Mouse (Mus musculus) midbrain, embryonic 13.5 days (tissue): ENCODE data around the gene Timp3. TPM values are rescaled to one million over a fixed set of nuclear protein-coding genes. Genes with fewer than 3 reads are reported as not detected.
"Not testable (repeated sequence)": the region's sequence is repeated elsewhere in the genome, so short reads cannot be mapped to it uniquely, and the experiment has no call there.

ENCODE experiments used
- ATAC-seq: fragments of 200-750 bp; cut with Nextera tagmentation; 2 replicates; pipeline ENCODE4 v1.8.0; 2017; ENCODE audit warnings: mild to moderate bottlenecking, moderate TSS enrichment, moderate library complexity
- H3K27ac ChIP-seq: fragments of 300-500 bp; sonication (generic); 2 replicates; pipeline ENCODE4 v1.5.1; 2015; ENCODE audit warnings: inconsistent platforms, mild to moderate bottlenecking, moderate library complexity
- H3K27me3 ChIP-seq: fragments of 300-500 bp; sonication (generic); 2 replicates; pipeline ENCODE4 v1.6.1; 2015; ENCODE audit warnings: mild to moderate bottlenecking, inconsistent platforms
- H3K36me3 ChIP-seq: fragments of 300-500 bp; sonication (generic); 2 replicates; pipeline ENCODE4 v1.6.1; 2015; ENCODE audit warnings: mild to moderate bottlenecking, inconsistent platforms
- H3K4me1 ChIP-seq: fragments of 300-500 bp; sonication (generic); replicated peaks from 2 replicates; pipeline ENCODE4 v1.6.1; 2015; ENCODE audit warnings: inconsistent platforms
- H3K4me2 ChIP-seq: fragments of 300-500 bp; sonication (generic); replicated peaks from 2 replicates; pipeline ENCODE4 v1.6.1; 2015; ENCODE audit warnings: moderate library complexity, mild to moderate bottlenecking, inconsistent platforms
- H3K4me3 ChIP-seq: fragments of 300-500 bp; sonication (generic); replicated peaks from 2 replicates; pipeline ENCODE4 v1.5.1; 2015; ENCODE audit warnings: mild to moderate bottlenecking, inconsistent platforms
- H3K9ac ChIP-seq: fragments of 300-500 bp; sonication (generic); replicated peaks from 2 replicates; pipeline ENCODE4 v1.6.1; 2015; ENCODE audit warnings: mild to moderate bottlenecking, inconsistent platforms
- H3K9me3 ChIP-seq: fragments of 300-500 bp; sonication (generic); 2 replicates; pipeline ENCODE4 v1.6.1; 2016; ENCODE audit warnings: mild to moderate bottlenecking, inconsistent platforms
- WGBS: fragments of 180-500 bp; shearing (Covaris S2); methylation state at CpG from one replicate; pipeline ENCODE4 v1.1.7; 2015; 5-methylcytosine and 5-hydroxymethylcytosine counted together
- polyA plus RNA-seq: library from polyadenylated mRNA; unstranded; fragments of >200 nt; fragmentation: Nextera tagmentation; extraction: Ambion mirVana; gene quantifications from 2 replicates; pipeline ENCODE4 v1.2.1, GENCODE M21; 2015

The Timp3 gene
- polyA plus RNA-seq, 1 experiment from 2014 or later: 19.9 TPM

- H3K4me3 ChIP-seq: no peak overlapping the region
- no peak overlapping the region for H3K4me2 ChIP-seq
- 84% methylated on average over 8 of the region's 8 CpGs for WGBS
- ATAC-seq: no peak
- no peak overlapping the region for H3K27ac ChIP-seq
- H3K27me3 ChIP-seq: no peaks in the 10 kb centered on the region
- no peaks in the 10 kb centered on the region for H3K9me3 ChIP-seq
- no peaks in the 10 kb centered on the region for H3K36me3 ChIP-seq
- no peak overlapping the region for H3K9ac ChIP-seq
- no peaks in the 10 kb centered on the region for H3K4me1 ChIP-seq
These were observed 63.6 kb downstream of the Timp3 start for GRCm38 (mm10) chr10:86363669-86364309.

GRCm38 (mm10) chr10:86365632-86366092 lies 65.5 kb downstream of the Timp3 start:
- Histone ChIP-seq H3K4me3 (no peak overlapping the region), H3K4me2 (no peak overlapping the region), H3K9ac (no peak overlapping the region), H3K9me3 (no peaks in the 10 kb centered on the region), H3K27ac (no peak overlapping the region), H3K27me3 (no peaks in the 10 kb centered on the region), H3K36me3 (no peaks in the 10 kb centered on the region), H3K4me1 (no peaks in the 10 kb centered on the region)
- peak; percentile 50; the same call in 1 of the 2 replicates for ATAC-seq
- 62% methylated on average over 5 of the region's 5 CpGs for WGBS

DNA sequence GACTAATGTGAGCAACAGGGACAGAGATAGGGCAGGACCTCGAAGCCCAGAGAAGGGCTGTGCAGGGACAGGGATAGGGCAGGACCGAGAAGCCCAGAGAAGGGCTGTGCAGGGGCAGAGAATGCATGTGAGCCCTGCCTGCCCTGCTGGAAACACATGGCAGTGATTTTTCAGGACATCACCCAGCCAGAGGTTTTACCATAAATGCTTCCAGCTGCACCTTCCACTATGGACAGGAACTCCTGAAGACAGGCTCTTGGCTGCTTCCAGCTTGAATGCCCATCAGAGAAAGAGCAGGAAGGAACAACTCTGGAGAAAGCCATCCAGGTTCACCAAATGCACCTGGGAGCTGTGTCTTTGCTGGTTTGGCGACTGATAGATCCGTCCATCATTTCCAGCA lies 67.2 kb downstream of the Timp3 start:
- H3K27ac ChIP-seq: no peak overlapping the region
- H3K9me3 ChIP-seq: no peaks in the 10 kb centered on the region
- WGBS: 87% methylated on average over 4 of the region's 4 CpGs
- H3K27me3 ChIP-seq: no peaks in the 10 kb centered on the region
- no peak overlapping the region for H3K4me2 ChIP-seq
- H3K36me3 ChIP-seq: no peaks in the 10 kb centered on the region
- no peak overlapping the region for H3K4me3 ChIP-seq
- no peak overlapping the region for H3K9ac ChIP-seq
- no peak for ATAC-seq
- H3K4me1 ChIP-seq: no peaks in the 10 kb centered on the region

- no peaks in the 10 kb centered on the region for H3K4me1 ChIP-seq
- no peak overlapping the region for H3K27ac ChIP-seq
These were observed 68.6 kb downstream of the Timp3 start for GRCm38 (mm10) chr10:86368811-86369210.

GRCm38 (mm10) chr10:86369346-86369745 lies 69.2 kb downstream of the Timp3 start:
- Histone ChIP-seq H3K36me3 (no peaks in the 10 kb centered on the region), H3K27me3 (no peaks in the 10 kb centered on the region), H3K4me1 (no peaks in the 10 kb centered on the region)

More at GRCm38 (mm10) chr10:86368811-86369210, 68.6 kb downstream of the Timp3 start:
- Histone ChIP-seq H3K4me3 (no peak overlapping the region), H3K4me2 (no peak overlapping the region), H3K36me3 (no peaks in the 10 kb centered on the region), H3K9me3 (no peaks in the 10 kb centered on the region), H3K9ac (no peak overlapping the region), H3K27me3 (no peaks in the 10 kb centered on the region)
- ATAC-seq: no peak
- 93% methylated on average over 12 of the region's 12 CpGs for WGBS

GRCm38 (mm10) chr10:86371561-86371960 lies 71.4 kb downstream of the Timp3 start:
- no peak overlapping the region for H3K9ac ChIP-seq
- H3K27me3 ChIP-seq: no peaks in the 10 kb centered on the region
- H3K36me3 ChIP-seq: no peaks in the 10 kb centered on the region
- no peak overlapping the region for H3K27ac ChIP-seq
- no peak for ATAC-seq
- no peaks in the 10 kb centered on the region for H3K9me3 ChIP-seq
- H3K4me3 ChIP-seq: no peak overlapping the region
- H3K4me1 ChIP-seq: no peaks in the 10 kb centered on the region
- H3K4me2 ChIP-seq: no peak overlapping the region

More at GRCm38 (mm10) chr10:86369346-86369745, 69.2 kb downstream of the Timp3 start:
- ATAC-seq: no peak
- WGBS: 85% methylated on average over 4 of the region's 4 CpGs
- Histone ChIP-seq H3K9ac (no peak overlapping the region), H3K27ac (no peak overlapping the region), H3K4me2 (no peak overlapping the region), H3K9me3 (no peaks in the 10 kb centered on the region), H3K4me3 (no peak overlapping the region)

- Histone ChIP-seq H3K27ac (no peak overlapping the region), H3K4me1 (no peaks in the 10 kb centered on the region), H3K4me2 (no peak overlapping the region), H3K9ac (no peak overlapping the region), H3K9me3 (no peaks in the 10 kb centered on the region), H3K4me3 (no peak overlapping the region), H3K36me3 (no peaks in the 10 kb centered on the region), H3K27me3 (no peaks in the 10 kb centered on the region)
- 87% methylated on average over 2 of the region's 2 CpGs for WGBS
- no peak for ATAC-seq
These were observed 73.9 kb downstream of the Timp3 start for GRCm38 (mm10) chr10:86374061-86374460.

DNA sequence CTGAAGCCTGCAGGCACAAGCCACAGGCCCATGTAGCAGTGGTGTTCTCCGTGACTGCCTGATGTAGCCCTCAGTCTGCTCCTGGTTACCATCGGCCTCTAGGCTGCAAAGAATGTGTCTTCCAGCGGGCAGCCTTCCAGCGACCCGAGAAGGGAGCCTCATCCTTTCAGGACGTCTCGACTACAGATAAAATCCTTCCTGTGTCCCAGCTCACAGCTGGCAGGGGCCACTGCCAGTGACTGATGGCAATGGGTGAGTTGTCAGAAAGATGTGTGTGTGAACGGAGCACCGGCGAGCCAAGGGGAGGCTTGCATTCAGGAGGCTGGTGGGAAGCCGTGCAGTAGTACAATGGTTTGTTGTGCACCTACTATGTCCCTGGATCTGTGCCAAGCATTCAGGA lies 75.7 kb downstream of the Timp3 start:
- 76% methylated on average over 11 of the region's 11 CpGs for WGBS
- Histone ChIP-seq H3K4me3 (no peak overlapping the region), H3K4me2 (no peak overlapping the region), H3K9ac (no peak overlapping the region), H3K9me3 (no peaks in the 10 kb centered on the region), H3K27me3 (no peaks in the 10 kb centered on the region), H3K27ac (no peak overlapping the region), H3K36me3 (no peaks in the 10 kb centered on the region), H3K4me1 (no peaks in the 10 kb centered on the region)
- ATAC-seq: peak; percentile 63; the same call in 1 of the 2 replicates

- ATAC-seq: peak; percentile 88
- no peaks in the 10 kb centered on the region for H3K9me3 ChIP-seq
- H3K36me3 ChIP-seq: no peaks in the 10 kb centered on the region
- H3K4me1 ChIP-seq: no peaks in the 10 kb centered on the region
- no peak overlapping the region for H3K4me2 ChIP-seq
- H3K4me3 ChIP-seq: no peak overlapping the region
- H3K27me3 ChIP-seq: no peaks in the 10 kb centered on the region
- no peak overlapping the region for H3K9ac ChIP-seq
- H3K27ac ChIP-seq: no peak overlapping the region; the same call in 1 of the 2 replicates
- WGBS: 67% methylated on average over 8 of the region's 8 CpGs
These were observed 76.4 kb downstream of the Timp3 start for GRCm38 (mm10) chr10:86376392-86377185.

- not testable (repeated sequence) for H3K4me2 ChIP-seq, H3K4me1 ChIP-seq, H3K4me3 ChIP-seq, H3K27me3 ChIP-seq, ATAC-seq, H3K9me3 ChIP-seq, H3K9ac ChIP-seq, H3K36me3 ChIP-seq, H3K27ac ChIP-seq
- 87% methylated on average over 2 of the region's 2 CpGs for WGBS
These were observed 78.6 kb downstream of the Timp3 start for GRCm38 (mm10) chr10:86378803-86379202.

- Histone ChIP-seq H3K9me3 (no peaks in the 10 kb centered on the region), H3K27me3 (no peaks in the 10 kb centered on the region), H3K27ac (no peak overlapping the region), H3K36me3 (no peaks in the 10 kb centered on the region), H3K4me2 (no peak overlapping the region), H3K4me3 (no peak overlapping the region), H3K9ac (no peak overlapping the region), H3K4me1 (no peaks in the 10 kb centered on the region)
- no peak for ATAC-seq
- WGBS: 92% methylated on average over 2 of the region's 2 CpGs
These were observed 80.5 kb downstream of the Timp3 start for GRCm38 (mm10) chr10:86380626-86381025.

- WGBS: 79% methylated on average over 9 of the region's 9 CpGs
- no peak for ATAC-seq
- Histone ChIP-seq H3K27ac (no peak overlapping the region), H3K9me3 (no peaks in the 10 kb centered on the region), H3K27me3 (no peaks in the 10 kb centered on the region), H3K4me1 (no peaks in the 10 kb centered on the region), H3K36me3 (no peaks in the 10 kb centered on the region), H3K9ac (no peak overlapping the region), H3K4me2 (no peak overlapping the region), H3K4me3 (no peak overlapping the region)
These were observed 81.2 kb downstream of the Timp3 start for GRCm38 (mm10) chr10:86381150-86381921.
